Mouse (Mus musculus): ENCODE data around the gene Ggct.
"Not testable (repeated sequence)": the region's sequence is repeated elsewhere in the genome, so short reads cannot be mapped to it uniquely, and the experiment has no call there.

Ggct gene

DNA sequence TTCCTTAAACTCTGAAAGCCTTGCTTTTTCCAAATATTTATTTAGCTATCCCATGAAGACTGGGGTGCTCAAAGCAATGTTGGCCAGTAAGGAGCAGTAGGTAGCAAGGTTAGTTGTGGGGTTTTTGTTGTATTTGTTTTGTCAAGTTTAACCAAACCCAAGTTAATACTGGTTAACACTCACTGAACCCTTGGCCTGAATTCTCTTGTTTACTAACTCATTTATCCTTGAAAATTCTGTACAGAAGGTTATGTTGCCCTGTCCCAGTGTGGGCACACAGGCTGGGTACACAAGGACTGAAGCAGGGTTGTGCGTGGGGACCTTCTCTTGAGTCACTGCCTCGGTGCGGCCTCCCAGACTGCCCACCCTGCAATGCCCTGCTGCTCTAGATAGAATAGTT is 3.6 kb upstream of the Ggct start:
- no peak for DNase-seq (ENCODE audit: low read depth, low spot score)

DNA sequence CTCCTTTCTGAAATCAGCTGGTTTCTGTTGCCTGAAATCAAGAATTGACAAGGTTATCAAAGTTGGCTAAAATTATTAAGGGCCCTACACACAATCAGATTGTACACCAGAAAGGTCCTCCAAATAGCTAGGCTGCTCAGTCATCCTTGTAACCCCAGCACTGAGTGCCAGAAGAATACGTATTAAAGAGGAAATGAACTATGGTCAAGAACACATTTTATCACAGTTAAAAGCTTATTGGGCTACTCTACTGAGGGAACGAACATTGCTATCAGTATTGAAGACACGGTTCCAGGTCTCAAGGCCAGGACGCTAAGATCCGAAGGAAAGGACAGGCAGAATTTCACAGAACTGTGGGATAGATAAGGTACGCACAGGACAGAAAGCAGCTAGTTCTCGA is 609 bp downstream of the Ggct start:
- peak; percentile 22 for DNase-seq (ENCODE audit: low read depth, low spot score)

DNA sequence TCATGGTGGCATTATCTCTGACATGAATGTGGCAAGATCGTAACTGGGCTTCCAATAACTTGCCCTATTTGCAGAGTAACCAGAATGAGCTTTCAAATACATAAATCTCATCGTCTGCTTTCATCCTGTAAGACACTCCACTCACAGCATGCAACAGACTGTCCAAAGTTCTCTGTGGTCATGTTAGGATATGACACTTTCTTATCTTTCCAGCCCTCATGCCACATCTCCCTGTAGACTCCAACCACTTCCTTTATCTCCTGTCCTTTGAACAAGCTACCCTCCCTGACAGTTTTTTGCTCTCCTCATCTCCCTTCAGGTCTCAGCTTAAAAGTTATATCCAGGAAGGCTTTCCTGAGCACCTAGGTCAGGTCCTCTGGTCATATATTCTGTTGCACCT is 1.6 kb downstream of the Ggct start:
- DNase-seq (ENCODE audit: low read depth, low spot score), result no peak

DNA sequence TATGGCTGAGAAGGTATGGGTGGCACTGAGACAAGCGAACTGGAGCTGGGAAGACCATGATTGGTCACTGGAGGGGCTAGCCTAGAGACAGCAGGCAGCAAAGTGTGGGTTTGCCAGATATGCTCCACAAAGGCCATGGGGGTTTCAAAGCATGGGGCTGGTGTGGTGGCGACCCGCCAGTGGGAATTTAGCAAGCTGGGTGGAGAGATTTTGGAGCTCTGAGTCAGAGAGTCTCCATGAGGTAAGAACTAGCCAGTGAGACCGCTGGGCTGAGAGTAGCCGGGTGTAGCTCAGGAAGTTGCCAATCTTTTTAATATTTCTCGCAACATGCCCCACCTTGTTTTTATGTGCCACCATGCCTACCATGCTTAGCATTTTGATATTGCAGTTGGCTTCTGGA is 4.6 kb downstream of the Ggct start:
- peak; percentile 34 for DNase-seq (ENCODE audit: low read depth, low spot score)

DNA sequence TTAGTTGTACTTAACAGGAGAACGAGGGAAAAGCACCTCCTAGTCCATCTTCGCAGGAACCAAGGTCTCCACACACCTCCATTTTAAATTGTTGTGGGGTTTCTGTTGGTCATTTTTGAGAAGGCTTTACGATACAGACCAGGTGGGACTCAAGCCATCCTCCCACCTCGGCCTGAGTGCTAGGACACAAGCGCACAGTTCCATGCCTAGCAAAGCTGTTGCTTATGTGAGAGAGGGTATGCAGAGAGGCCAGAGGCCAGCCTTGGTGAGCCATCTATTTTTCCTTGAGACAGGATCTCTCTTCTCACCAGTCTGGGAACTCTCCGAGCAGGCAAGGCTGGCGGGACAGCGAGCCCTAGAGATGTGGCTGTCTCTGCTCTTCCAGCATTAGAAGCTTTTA is 8.7 kb downstream of the Ggct start:
- no peak for DNase-seq (ENCODE audit: low read depth, low spot score)

DNA sequence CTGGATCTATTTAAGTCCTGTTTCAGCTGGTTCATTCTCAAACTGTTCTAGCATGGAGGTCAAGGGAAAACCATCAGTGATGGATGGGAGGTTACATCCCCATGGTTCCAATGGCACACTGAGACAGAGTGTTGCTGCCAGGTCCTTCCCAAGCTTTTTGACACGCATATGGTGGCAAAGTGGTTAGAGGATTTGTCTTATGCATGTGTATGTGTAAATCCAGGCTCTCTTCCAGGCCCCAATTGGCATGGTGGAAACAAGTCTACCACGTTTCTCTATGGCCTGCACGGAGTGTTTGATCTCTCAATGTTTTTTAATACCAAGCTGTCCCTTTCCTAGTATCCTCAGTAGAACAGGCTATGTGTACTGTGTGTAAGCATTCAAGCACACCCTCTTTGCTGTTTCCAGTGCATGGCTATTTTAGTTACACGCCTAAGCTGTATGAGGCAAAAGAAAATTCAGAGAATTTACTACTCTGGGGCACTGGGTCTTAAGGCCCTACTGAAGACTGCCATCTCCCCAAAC is 9.2 kb downstream of the Ggct start:
- DNase-seq (ENCODE audit: low read depth, low spot score), result no peak

DNA sequence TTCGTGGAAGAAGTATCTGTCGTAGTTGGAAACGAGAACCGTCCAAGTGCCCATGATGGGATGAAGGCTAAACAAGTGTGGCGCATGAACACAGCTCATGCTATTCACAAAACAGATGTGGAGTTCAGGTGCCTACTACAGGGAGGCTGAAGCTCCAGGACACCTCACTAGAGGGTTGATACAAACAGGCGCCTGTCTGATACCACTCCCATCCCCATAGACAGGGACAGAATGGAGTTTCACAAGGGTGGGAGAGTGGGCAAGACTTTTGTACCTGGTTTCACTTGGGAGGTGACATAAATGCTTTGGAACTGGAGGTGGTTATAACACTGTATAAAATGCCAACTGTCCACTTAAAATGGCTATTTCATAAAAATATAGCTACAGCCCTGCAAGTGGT is 13.3 kb downstream of the Ggct start:
- no peak for DNase-seq (ENCODE audit: low read depth, low spot score)

DNA sequence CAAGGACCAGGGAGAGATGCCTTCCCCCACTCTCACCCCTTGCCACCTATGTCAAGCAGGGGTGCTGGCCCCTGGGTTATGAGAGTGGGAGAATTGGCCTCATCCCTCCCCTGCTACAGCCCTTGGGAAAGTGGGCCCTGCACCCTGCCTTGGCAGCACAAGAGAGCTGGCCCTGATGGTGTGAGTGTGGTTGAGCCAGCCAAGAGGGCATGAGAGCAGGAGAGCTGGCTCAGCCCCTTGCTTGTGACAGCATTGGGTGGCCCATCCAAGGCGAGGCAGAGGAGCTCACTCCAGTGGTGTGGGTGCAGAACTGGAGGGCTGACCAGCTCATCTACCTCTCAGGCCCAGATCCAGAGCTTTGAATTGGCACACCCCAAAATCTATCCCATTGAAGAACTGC is 17.1 kb downstream of the Ggct start:
- DNase-seq (ENCODE audit: low read depth, low spot score), result no peak

DNA sequence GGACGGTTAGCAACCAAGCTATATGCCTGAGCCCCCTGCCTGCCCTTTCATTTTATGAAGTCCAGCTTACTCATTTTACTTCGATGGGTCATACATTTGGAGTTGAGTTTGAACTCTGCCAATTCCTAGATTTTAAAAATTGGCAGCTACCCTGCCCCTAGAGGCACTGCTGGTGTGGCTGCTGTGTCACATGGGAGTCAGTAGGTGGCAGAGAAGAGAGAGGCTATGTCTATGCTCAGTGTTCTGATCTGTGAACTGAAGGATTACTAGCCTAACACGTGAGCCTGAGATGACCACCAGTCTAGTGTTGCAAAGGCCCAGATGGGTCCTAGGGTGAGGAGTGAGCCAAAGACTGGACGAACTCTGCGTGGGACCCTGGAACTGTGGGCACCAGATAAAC is 18.2 kb downstream of the Ggct start:
- peak; percentile 60 for DNase-seq (ENCODE audit: low read depth, low spot score)

DNA sequence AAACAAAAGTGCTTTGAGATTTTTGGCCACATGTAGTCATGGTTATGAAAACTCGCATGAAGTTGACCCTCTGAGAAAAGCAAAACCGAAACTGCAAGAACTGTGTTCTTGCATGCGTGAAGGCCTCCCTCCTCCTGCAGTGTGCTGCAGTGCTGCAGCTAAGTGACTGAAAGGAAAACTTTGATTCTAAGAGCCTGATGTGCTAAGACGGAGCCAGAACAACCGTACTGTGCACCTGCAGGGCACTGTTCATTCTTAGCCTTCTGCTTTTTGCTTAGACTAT is 19.9 kb downstream of the Ggct start:
- DNase-seq (ENCODE audit: low read depth, low spot score), result peak; percentile 68

DNA sequence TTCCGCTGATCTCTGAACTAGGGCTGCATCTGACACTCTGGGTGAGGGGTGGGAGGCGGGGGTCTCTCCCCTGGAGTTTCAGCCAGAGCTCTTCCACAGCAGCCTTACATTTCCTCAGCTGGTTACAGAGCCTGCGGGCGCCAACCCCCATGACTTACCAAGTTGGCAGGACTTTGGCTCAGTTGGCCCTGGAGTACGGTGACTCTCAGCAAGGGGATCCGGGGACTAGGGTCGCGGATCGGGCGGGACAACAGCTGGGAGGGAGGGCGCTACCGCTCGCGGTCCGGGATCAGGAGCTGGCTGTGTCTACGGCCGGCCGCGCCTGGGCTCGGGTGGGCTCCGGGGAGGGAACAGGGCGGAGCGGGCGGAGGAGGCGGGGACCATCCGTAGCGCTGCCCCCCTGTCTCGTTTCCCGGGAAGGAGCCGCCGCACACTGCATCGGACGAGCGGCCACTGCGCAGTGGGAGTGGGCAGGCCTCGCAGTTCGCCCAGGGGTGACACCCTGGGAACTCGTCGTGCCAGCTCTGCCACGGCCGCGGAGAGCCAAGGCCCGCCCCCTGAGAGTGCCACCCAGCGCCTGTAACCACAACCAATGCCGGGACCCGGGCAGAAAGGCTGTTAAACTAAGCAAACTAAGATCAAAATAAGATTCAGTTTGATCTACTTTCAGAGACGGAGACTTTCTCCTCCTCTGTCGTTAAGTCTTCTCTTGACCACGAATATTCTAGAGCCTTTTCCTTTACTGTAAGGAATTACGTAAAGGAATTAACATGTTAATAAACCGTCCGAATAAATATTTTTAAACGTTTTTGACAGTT is 20.4 kb downstream of the Ggct start, which contains the start of gene Nod1:
Gene Nod1, minus strand, starts transcription at position 502 of the 818 bp plus-strand sequence.
- peak; percentile 59 for DNase-seq (ENCODE audit: low read depth, low spot score)

DNA sequence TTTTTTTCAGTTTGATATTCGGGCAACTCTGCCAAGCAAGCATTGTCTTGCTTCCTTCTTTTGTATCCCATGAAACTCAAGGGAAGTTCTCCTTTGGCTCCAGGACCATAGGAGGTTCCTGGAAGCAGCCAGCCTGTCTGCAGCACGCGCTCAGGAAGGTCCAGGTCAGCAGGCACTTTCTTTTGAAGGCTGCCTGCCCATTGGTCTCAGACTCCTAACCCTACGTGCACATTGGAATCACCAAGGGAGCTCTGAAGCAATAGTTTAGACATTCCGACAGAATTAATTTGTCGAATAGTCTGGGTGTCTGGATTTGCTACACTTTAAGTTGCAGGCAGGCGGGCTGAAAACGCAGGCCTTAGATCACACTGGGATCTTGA is 21.0 kb downstream of the Ggct start:
- DNase-seq (ENCODE audit: low read depth, low spot score), result peak; percentile 45

DNA sequence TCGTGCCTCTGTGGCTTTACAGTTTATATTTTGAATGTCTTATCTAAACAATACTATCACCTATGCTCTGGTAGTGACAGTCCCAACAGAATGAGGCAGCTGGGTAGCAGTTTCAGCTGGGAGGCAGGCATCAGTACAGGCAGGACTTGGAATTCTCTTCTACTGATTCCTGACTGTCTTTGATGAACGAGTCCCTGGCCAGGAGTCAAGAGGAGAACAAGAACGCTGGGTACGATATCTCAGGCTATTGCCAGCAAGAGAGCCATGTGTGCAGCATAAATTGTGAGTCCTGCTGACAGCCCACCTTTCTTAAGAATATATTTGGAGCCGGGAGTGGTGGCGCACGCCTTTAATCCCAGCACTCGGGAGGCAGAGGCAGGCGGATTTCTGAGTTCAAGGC is 22.2 kb downstream of the Ggct start:
- peak; percentile 31 for DNase-seq (ENCODE audit: low read depth, low spot score)

DNA sequence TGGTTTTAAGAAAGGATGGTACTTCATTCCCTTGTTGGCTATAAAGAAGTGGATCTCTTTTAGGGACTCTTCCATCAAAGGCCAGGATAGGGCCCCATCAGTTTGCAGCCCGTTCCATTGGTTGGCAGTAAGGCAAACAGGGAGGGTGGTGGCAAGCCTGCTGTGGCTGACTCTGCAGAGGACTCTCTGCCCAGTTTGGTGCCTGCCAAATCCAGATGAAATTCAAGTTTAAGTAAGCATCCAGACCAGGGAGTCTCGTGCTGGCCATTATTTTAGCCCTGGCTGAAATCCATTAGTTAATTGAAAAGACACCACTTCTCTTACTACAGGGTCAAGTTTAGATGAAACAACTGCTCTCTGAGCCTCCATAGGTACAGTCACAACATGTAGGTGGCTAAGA is 22.9 kb downstream of the Ggct start:
- no peak for DNase-seq (ENCODE audit: low read depth, low spot score)

DNA sequence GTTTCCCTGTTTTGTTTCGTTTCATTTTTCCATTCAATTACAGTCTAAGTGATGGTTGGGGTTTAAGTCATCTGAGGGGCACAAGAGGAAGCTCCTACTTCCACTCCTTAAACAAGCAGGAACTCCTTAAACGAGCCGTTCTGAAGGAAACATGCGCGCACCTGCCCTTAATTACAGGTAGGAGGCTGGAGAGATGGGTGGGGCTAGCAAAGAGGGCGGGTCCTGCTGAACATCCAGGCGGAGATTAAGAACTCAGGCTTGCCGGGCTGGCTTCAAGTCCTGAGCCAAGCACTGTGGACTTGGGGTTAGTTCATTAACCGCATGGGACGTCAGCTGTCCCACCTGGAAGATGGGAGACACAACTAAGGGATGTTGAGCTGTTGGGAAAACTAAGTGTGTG is 25.2 kb downstream of the Ggct start:
- DNase-seq (ENCODE audit: low read depth, low spot score), result no peak

DNA sequence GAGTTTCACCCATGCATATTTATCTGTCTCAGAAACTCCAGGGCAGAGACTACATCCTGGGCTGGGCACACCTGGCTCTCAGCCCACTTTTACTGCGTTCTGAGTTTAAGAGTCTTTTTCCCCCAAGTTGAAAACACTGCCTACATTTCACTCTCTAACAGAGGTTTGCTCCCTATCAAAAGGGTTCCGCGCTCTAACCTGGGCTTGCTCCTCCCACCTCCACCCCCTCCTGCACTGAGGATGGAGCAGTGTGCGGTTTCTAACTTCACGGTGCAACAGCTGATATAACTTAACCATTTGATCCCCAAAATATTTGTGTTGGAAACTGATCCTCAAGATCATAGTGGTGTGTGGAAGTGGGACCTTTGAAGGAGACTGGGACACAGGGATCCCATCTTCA is 27.5 kb downstream of the Ggct start:
- DNase-seq (ENCODE audit: low read depth, low spot score), result no peak

DNA sequence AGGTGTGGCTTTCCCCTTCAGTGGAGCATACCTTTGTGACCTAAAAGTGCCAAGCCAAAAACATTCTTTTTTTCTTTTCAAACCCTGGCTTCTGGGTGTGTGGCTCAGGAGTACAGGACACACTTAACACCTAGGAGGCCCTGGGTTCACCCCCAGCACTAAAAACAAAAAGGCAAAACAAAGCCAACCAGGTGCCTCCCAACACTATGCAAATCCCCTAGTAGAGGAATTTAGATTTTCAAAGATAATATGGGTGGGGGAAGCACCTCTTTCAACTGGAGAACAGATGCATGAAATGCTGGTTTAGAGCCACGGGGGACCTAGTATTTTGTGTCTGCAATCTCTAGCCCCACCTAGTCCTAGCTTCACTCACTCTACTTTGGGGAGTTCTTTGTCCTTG is 28.0 kb downstream of the Ggct start:
- no peak for DNase-seq (ENCODE audit: low read depth, low spot score)

DNA sequence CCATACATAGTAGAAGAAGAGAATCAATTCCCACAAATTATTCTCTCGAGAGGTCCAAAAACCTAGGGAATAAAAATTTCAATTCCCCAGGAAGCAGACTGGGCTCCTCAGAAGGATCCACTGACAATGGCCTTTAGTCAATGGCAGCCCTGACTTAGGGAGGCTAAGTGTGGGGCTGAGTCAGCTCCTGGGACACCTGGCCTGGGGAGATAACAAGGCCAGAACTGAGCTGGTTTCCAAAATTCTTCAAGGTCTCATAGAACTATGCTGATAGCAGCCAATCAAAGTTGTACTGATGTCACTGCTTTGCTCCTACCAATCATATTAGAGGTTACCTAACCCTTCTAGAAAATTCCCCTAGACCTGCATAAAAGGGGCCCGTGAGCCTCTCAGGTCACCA is 29.2 kb downstream of the Ggct start:
- no peak for DNase-seq (ENCODE audit: low read depth, low spot score)

DNA sequence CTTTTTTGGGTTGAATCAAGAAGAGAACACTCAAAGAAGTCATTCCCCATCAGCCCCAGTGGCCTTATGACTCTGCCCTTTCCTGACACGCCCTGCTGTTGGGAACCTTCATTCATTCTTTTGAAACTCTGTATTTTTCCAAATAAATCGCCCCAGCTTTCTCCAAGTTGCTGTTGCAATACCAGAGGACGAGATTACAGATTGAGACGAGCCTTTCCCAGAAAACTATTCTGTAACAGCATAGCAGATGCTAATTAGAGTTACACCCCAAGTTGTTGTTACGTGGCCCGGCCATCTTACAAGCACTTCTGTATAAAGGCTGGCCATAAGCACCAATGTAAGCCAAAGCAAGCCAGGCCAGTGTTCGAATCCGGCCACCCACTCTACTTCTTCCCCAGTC is 35.1 kb downstream of the Ggct start:
- peak; percentile 42 for DNase-seq (ENCODE audit: low read depth, low spot score)

DNA sequence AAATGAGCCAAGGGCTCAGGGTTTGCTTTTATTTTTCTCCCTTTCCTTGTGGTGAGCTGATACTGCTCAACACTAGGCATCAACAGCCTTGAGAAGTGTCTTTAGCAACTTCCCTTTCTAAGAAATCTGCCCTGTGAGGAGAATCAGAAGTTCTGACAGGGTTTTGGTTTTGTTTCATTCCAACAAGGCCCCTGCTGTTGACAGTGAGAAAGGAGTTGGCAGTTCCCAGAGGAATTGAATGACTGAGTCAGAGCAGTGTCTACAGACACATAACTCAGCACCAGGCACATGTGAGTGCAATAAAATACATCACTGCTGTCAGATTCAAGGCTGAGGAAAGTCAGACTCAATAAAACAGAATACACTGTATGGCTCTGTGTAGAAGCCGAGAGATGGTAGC is 36.3 kb downstream of the Ggct start:
- peak; percentile 99 for DNase-seq (ENCODE audit: low read depth, low spot score)

DNA sequence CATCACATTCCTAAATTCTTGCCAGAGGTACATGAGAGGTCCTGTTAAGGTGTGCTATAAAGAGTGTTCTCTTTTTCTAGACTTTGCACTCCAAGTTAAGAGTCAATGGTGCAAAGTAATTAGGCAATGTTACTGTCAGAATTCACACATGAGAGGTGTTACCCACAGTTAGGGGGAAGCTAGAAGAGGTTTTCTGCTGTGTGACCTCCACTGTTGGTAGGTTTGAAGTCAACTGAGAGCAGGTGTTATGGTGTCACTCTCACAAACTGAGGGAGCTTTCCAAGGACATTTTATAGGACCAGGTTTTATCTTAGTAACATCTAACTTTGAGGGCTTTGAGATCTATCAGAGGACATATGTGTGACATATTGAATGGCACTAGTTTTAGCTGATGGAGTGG is 36.8 kb downstream of the Ggct start:
- no peak for DNase-seq (ENCODE audit: low read depth, low spot score)

DNA sequence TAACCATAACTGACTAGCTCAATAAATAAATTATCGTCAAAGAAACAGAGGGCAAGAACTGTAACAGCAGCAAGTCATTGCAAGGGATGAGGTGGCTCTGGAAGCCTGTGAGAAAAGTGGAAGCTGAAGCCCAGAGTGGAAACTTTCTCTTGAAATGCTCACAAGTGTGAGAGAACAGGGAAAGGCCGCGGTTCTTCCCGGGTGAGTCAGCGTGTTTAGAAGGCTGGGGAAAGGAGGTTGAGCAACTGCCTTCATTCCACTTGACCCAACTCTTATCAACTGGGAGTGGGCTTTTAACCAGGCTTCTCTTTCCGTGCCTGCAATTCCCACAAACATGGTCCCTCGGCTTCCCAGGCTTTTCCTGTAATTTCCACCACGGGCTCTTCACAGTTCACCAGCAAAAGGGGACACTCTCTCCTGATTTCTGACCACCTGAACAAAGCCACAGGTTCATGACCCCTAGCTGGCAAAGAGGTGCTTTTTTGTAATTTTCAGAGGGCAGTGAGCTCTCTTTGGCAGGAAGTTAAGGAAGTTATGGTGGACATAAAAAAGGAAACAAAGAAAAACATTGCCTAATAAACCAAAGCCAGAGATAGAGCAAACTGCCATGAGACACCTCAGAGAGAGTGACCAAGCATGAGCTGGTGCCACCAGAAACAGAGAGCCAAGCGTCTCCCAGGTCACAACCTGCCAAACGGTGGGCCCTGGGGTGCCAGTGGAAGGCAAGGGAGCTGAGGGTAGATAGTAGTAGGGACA is 37.9 kb downstream of the Ggct start:
- peak; percentile 25 for DNase-seq (ENCODE audit: low read depth, low spot score)

DNA sequence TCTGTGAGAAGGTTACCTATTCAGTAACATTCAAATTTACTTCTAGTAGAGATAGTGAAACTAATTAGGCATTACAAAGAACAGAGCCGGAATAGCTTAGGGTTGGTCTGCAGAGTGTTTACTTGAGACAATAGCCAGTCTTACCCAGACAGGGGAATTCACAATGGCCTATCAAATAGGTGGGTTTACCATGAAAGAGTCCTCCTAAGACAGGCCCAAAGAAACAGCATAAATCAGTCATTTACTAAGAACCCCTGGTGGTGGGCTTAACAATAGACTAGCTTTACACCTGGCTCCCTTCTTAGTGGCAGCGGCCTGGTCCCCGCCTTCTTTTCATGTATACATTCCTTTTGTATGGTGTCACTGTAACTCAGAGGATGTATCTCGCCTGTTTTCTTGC is 39.4 kb downstream of the Ggct start:
- DNase-seq (ENCODE audit: low read depth, low spot score), result not testable (repeated sequence)
